Mouse (Mus musculus) lung, adult 2 months (tissue): ENCODE results near the gene Atf6b. TPM values are rescaled to one million over a fixed set of nuclear protein-coding genes. Genes with fewer than 3 reads are reported as not detected.
A peak's percentile ranks its signal among the peaks of the same experiment; 100 is the strongest.

Experiments used
- DNase-seq: peaks from one replicate; pipeline ENCODE4 v3.0.0; 2022
- H3K4me1 ChIP-seq: fragments of 200-500 bp; 2 replicates; pipeline ENCODE4 v1.6.1; 2011; ENCODE audit warnings: low read length; ENCODE audit not compliant: control insufficient read depth, insufficient read depth
- H3K4me3 ChIP-seq: fragments of 200-500 bp; replicated peaks from 2 replicates; pipeline ENCODE3; 2011; ENCODE audit warnings: low read depth, mild to moderate bottlenecking, control low read depth, low read length; ENCODE audit errors: extremely low read depth
- CTCF ChIP-seq: fragments of 200-500 bp; IDR thresholded peaks from 2 replicates; pipeline ENCODE4 v1.5.1; 2011; ENCODE audit warnings: mild to moderate bottlenecking, low read length, control low read depth; ENCODE audit not compliant: insufficient read depth
- POLR2A ChIP-seq: fragments of 200-500 bp; IDR thresholded peaks from 2 replicates; pipeline ENCODE4 v1.6.1; 2011; ENCODE audit warnings: low read depth, mild to moderate bottlenecking, control low read depth, low read length, borderline replicate concordance; ENCODE audit errors: extremely low read depth
- WGBS: fragments of 180-500 bp; shearing (Covaris S2); methylation state at CpG from one replicate; pipeline ENCODE4 v1.1.7; 2018; 5-methylcytosine and 5-hydroxymethylcytosine counted together
- polyA plus RNA-seq: library from polyadenylated mRNA; depleted of rRNA; stranded (reverse); fragments of >200 nt; gene quantifications from 2 replicates; pipeline ENCODE4 v1.2.3, GENCODE M21; 2012

Gene Atf6b
- polyA plus RNA-seq, 1 experiment: 81.8 TPM

DNA sequence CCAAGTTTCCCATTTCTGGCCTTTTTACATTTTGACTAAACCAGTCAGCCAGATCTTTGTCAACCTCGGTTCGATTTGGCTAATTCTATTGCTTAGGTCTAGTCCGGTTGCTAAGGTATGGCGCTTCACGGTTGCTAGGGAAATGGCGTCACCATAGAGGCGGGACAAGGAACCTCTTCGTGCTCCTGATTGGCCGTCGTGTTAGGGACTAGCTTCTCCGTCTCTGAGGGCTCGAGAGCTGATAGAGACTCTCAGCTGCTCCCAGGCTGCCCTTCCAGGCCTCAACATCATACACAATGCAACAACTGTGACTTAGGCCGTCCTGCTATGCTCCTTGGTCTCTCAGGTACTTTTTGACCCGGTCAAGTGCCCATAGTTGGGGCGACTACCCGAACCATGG, 2.3 kb upstream of the Atf6b start, which contains the start of gene Fkbpl:
TSS of gene Fkbpl (plus strand) at position 157 of the 400 bp plus-strand sequence.
- Histone ChIP-seq H3K4me3 (peak within 1 kb of the TSS; percentile 73), H3K4me1 (peaks cover 5% of the 10 kb centered on the region)
- peak; percentile 96 for DNase-seq
- TF ChIP-seq CTCF: no peak
- peak; percentile 51; the same call in 1 of the 2 replicates for TF ChIP-seq POLR2A
- under 1% methylated on average over 16 of the region's 16 CpGs for WGBS

GRCm38 (mm10) chr17:34645256-34645829, 1.6 kb upstream of the Atf6b start:
- no peak for TF ChIP-seq POLR2A
- TF ChIP-seq CTCF: no peak
- H3K4me3 ChIP-seq: peak overlapping the region; percentile 73
- WGBS: 42% methylated on average over 10 of the region's 10 CpGs
- DNase-seq: no peak
- peaks cover 5% of the 10 kb centered on the region for H3K4me1 ChIP-seq

DNA sequence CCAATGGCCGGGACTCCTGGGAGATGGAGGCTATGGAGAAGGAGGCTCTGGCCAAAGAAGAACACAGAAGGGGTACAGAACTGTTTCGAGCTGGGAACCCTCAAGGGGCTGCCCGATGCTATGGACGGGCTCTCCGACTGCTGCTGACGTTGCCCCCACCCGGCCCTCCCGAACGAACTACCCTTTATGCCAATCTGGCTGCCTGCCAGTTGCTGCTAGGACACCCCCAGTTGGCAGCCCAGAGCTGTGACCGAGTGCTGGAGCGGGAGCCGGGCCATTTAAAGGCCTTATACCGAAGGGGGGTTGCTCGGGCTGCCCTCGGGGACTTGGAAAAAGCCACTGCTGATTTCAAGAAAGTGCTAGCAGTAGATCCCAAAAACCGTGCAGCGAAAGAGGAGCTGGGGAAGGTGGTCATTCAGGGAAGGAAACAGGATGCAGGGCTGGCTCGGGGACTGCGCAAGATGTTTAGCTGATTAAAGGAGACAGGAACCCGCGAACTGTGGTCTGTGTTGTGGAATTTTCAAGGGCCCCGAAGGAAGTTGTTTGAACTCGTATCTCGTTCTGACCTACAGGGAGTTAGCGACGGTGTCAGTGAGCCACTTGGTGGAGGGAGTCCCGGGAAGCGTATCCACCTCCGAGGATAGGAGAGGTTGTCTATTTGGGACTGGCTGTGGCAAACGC, 975 bp upstream of the Atf6b start:
- 65% methylated on average over 30 of the region's 30 CpGs for WGBS
- TF ChIP-seq CTCF (no peak), POLR2A (no peak)
- no peak for DNase-seq
- Histone ChIP-seq H3K4me3 (no peak overlapping the region), H3K4me1 (peaks cover 5% of the 10 kb centered on the region)

- Histone ChIP-seq H3K4me3 (no peak overlapping the region), H3K4me1 (peaks cover 5% of the 10 kb centered on the region; the same call in 1 of the 2 replicates)
- TF ChIP-seq CTCF: no peak
- no peak for TF ChIP-seq POLR2A
- 82% methylated on average over 16 of the region's 16 CpGs for WGBS
- no peak for DNase-seq
These were observed 1.4 kb downstream of the Atf6b start for GRCm38 (mm10) chr17:34648141-34648890.

- DNase-seq: no peak
- no peak overlapping the region for H3K4me3 ChIP-seq
- 83% methylated on average over 18 of the region's 18 CpGs for WGBS
- peaks cover 9% of the 10 kb centered on the region for H3K4me1 ChIP-seq
- TF ChIP-seq CTCF: no peak
- no peak for TF ChIP-seq POLR2A
These were observed 2.3 kb downstream of the Atf6b start for GRCm38 (mm10) chr17:34649106-34649864.

GRCm38 (mm10) chr17:34650781-34651180, 3.8 kb downstream of the Atf6b start:
- TF ChIP-seq CTCF (no peak), POLR2A (no peak)
- no peak overlapping the region for H3K4me3 ChIP-seq
- no peak for DNase-seq
- peaks cover 16% of the 10 kb centered on the region for H3K4me1 ChIP-seq
- 80% methylated on average over 14 of the region's 14 CpGs for WGBS

DNA sequence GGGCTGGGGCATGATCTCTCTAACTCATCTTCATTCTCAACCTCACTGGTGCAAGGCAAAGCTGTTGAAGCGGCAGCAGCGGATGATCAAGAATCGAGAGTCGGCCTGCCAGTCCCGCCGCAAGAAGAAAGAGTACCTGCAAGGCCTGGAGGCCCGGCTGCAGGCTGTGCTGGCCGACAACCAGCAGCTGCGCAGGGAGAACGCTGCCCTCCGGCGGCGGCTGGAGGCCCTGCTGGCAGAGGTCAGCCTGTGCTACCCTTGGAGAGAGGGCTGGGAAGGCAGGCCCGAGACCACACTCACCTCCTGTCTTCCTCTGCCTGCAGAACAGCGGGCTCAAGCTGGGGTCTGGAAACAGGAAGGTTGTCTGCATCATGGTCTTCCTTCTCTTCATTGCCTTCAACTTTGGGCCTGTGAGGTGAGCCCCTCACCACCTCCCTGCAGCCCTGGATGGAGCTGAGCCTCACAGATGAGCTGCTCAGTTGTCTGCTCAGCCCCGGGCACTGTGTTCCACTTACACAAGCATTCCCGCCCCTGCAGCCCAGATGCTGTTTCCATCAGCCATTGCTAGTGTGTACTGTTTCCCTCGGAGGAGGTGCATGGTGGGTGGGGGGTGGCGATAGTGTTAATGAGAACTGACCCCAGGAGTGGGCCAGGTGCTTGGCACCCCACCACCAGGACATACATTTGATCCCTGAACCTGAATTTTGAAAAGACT, 4.7 kb downstream of the Atf6b start:
- H3K4me3 ChIP-seq: no peak overlapping the region
- no peak for DNase-seq
- 60% methylated on average over 19 of the region's 19 CpGs for WGBS
- peaks cover 25% of the 10 kb centered on the region for H3K4me1 ChIP-seq
- no peak for TF ChIP-seq POLR2A
- TF ChIP-seq CTCF: 0 out of 2 replicates have a peak, but pooled peaks have one; percentile 24

DNA sequence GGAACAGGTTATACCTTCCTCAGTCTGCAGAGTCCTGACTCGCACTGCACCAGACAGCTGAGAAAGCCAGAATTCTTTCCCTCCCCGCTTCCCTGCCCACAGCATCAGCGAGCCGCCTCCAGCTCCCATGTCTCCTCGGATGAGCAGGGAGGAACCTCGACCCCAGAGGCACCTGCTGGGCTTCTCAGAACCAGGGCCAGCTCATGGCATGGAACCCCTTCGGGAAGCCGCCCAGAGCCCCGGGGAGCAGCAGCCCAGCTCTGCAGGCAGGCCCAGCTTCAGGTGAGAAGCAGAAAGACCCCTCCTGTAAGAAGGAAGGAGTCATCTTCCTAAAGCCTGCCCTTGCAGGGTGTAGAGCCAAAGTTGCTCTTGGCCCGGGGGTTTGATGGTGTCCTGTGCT, 5.6 kb downstream of the Atf6b start:
- DNase-seq: no peak
- TF ChIP-seq CTCF: no peak
- TF ChIP-seq POLR2A: no peak

GRCm38 (mm10) chr17:34652985-34653384, 6.0 kb downstream of the Atf6b start:
- Histone ChIP-seq H3K4me3 (no peak overlapping the region), H3K4me1 (peaks cover 25% of the 10 kb centered on the region)
- WGBS: 92% methylated on average over 8 of the region's 8 CpGs
- no peak for DNase-seq
- TF ChIP-seq CTCF (no peak), POLR2A (no peak)

More for the DNA sequence above, 5.6 kb downstream of the Atf6b start:
- peaks cover 25% of the 10 kb centered on the region for H3K4me1 ChIP-seq
- H3K4me3 ChIP-seq: no peak overlapping the region
- 91% methylated on average over 10 of the region's 10 CpGs for WGBS
